Mouse (Mus musculus): ENCODE results near the gene Coq9. TPM values are rescaled to one million over a fixed set of nuclear protein-coding genes. Genes with fewer than 3 reads are reported as not detected.

Coq9 gene
- polyA plus RNA-seq, 1 experiment from 2014 or later, result 194 TPM

DNA sequence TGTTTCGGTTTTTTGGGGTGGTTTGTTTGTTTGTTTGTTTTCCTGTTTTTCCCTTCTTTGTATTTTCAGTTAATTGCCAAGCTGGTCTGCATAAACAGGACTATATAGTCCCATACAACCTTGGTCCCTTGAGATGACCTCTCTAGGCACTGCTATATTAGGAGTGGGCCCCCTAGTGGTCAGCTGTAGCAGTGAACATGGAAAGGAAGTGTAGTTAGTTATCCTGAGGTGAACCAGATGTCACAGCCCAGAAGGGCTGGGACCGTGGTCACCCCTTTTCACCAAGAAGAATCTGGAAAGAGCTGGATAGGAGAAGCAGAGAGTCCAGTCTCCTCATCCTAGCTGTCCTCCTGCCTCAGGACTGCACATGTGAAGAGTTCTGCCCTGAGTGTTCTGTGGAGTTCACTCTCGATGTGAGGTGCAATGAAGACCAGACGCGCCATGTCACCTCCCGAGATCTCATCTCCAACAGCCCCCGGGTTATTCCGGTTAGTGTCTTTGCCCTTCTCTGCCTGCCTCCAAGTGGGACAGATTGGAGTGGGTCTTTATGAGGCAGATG, 23.3 kb downstream of the Coq9 start:
- no peak overlapping the region for H3K4me3 ChIP-seq (ENCODE audit: low read length)
- no peak overlapping the region for H3K4me2 ChIP-seq (ENCODE audit: low read depth, low read length)
- H3K4me1 ChIP-seq (ENCODE audit: control insufficient read depth, insufficient read depth, low read length), result peaks cover 6% of the 10 kb centered on the region
- no peaks in the 10 kb centered on the region for H3K27me3 ChIP-seq (ENCODE audit: control insufficient read depth, insufficient read depth, low read length)
- no peak overlapping the region for H3K9ac ChIP-seq (ENCODE audit: low read length)
- no peak overlapping the region for H3K27ac ChIP-seq (ENCODE audit: low read length)
- no peak for ATAC-seq (replicated peaks; ENCODE audit: extremely low read depth, insufficient read depth, low FRiP score)
- H3K9me3 ChIP-seq (replicated peaks; ENCODE audit: control insufficient read depth, low read length), result no peaks in the 10 kb centered on the region
- 58% methylated on average over 8 of the region's 8 CpGs for WGBS
- peaks cover 31% of the 10 kb centered on the region for H3K36me3 ChIP-seq (ENCODE audit: control insufficient read depth, insufficient read depth)

DNA sequence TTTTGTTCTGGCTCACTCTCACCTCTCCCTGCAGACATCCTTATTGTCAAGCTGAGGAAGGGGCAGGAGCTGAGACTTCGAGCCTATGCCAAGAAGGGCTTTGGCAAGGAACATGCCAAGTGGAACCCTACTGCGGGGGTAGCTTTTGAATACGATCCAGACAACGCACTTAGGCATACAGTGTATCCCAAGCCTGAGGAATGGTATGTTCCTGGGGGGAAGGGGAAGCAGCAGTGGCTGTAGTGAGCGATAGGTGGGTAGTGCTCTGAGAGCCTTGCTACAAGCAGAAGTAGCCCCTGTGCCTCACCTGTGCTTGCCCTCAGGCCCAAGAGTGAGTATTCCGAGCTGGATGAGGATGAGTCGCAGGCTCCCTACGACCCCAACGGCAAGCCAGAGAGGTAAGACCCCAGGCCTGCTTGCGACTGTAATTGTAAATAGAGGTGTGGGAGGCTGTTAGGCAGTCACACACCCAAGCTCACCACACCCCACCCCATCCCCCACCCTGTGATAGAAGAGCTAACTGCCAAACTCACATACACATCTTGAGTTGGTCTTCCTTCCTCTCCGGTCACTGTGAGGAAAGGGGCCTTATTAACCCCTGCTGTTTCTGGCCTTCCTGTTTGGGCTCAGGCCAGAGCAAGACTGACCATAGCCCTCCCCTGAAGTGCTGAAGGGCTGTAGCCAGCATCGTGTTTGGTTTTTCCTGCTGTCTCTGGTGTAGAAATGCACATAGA, 24.5 kb downstream of the Coq9 start:
- peaks cover 31% of the 10 kb centered on the region for H3K36me3 ChIP-seq (ENCODE audit: control insufficient read depth, insufficient read depth)
- H3K27me3 ChIP-seq (ENCODE audit: control insufficient read depth, insufficient read depth, low read length), result no peaks in the 10 kb centered on the region
- H3K4me2 ChIP-seq (ENCODE audit: low read depth, low read length), result no peak overlapping the region
- WGBS, result 66% methylated on average over 12 of the region's 12 CpGs
- no peak overlapping the region for H3K9ac ChIP-seq (ENCODE audit: low read length)
- peak; percentile 38; the same call in 1 of the 2 replicates for ATAC-seq (replicated peaks; ENCODE audit: extremely low read depth, insufficient read depth, low FRiP score)
- H3K9me3 ChIP-seq (replicated peaks; ENCODE audit: control insufficient read depth, low read length), result no peaks in the 10 kb centered on the region
- peaks cover 6% of the 10 kb centered on the region for H3K4me1 ChIP-seq (ENCODE audit: control insufficient read depth, insufficient read depth, low read length)
- H3K4me3 ChIP-seq (ENCODE audit: low read length), result no peak overlapping the region
- peak overlapping the region; percentile 60 for H3K27ac ChIP-seq (ENCODE audit: low read length)

DNA sequence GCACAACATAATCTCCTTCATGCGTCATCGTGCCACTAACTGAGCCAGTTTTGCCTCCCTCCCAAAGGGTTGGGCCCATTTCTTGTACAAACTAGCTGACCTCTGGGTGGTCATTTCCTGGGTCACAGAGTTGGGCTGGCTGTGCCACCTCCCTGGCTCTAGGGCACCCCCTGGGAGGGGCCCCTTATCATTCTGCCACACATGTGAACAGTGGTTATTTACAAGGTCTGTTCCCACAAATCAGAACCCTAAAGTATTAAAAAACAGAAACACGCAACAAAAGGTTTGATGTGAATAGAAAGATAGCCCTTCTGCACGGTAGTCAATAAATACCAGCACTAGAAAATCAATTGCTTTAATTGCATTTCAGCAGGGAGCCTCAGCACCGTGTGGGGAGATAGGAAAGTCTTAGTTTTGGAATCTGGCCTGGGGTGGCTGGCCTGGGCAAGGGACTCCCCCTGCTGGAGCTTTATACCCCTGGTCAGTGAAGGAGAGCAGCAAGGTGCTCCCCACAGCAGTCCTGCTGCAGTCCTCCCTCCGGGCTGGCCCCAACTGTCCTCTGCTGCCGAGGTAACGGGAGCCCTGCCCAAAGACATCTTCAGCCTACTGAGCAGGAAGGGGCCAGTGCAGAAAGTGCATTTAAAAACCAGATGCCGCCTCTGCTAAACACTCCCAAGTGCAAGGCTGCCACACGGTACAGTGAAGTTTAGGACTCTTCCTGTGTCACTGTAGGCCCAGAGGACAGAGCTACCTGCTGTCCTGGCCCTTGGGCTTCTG, 26.0 kb downstream of the Coq9 start:
- Histone ChIP-seq H3K4me1 (ENCODE audit: control insufficient read depth, insufficient read depth, low read length) (peaks cover 12% of the 10 kb centered on the region), H3K4me3 (ENCODE audit: low read length) (no peak overlapping the region), H3K36me3 (ENCODE audit: control insufficient read depth, insufficient read depth) (peaks cover 31% of the 10 kb centered on the region), H3K9me3 (replicated peaks; ENCODE audit: control insufficient read depth, low read length) (no peaks in the 10 kb centered on the region), H3K27me3 (ENCODE audit: control insufficient read depth, insufficient read depth, low read length) (no peaks in the 10 kb centered on the region), H3K27ac (ENCODE audit: low read length) (no peak overlapping the region), H3K9ac (ENCODE audit: low read length) (no peak overlapping the region), H3K4me2 (ENCODE audit: low read depth, low read length) (no peak overlapping the region)
- 65% methylated on average over 10 of the region's 10 CpGs for WGBS
- no peak for ATAC-seq (replicated peaks; ENCODE audit: extremely low read depth, insufficient read depth, low FRiP score)

DNA sequence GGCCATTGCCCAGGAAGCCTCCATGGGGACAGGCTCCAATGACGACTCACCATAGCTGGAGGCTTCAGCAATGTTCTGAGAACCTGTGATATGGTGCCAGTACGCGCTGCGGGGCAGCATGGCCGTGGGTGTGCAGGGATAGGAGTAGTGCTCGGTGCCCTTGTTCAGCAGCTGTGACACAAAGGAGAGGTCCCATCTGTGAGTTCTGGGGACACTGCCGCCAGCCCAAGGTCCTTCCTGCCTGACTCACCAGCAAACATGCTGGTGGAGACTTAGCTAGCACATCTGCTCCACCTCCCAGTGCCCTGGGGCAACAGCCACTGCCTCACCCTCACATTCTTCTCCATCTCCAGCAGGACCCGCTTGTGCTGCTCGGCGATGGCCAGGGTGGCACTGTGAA, 27.2 kb downstream of the Coq9 start:
- H3K9me3 ChIP-seq (replicated peaks; ENCODE audit: control insufficient read depth, low read length), result no peaks in the 10 kb centered on the region
- H3K4me3 ChIP-seq (ENCODE audit: low read length), result no peak overlapping the region
- peaks cover 22% of the 10 kb centered on the region for H3K4me1 ChIP-seq (ENCODE audit: control insufficient read depth, insufficient read depth, low read length)
- no peak overlapping the region for H3K27ac ChIP-seq (ENCODE audit: low read length)
- ATAC-seq (replicated peaks; ENCODE audit: extremely low read depth, insufficient read depth, low FRiP score), result no peak
- no peaks in the 10 kb centered on the region for H3K27me3 ChIP-seq (ENCODE audit: control insufficient read depth, insufficient read depth, low read length)
- no peak overlapping the region for H3K4me2 ChIP-seq (ENCODE audit: low read depth, low read length)
- H3K36me3 ChIP-seq (ENCODE audit: control insufficient read depth, insufficient read depth), result peaks cover 29% of the 10 kb centered on the region
- no peak overlapping the region for H3K9ac ChIP-seq (ENCODE audit: low read length)
- 82% methylated on average over 10 of the region's 10 CpGs for WGBS

DNA sequence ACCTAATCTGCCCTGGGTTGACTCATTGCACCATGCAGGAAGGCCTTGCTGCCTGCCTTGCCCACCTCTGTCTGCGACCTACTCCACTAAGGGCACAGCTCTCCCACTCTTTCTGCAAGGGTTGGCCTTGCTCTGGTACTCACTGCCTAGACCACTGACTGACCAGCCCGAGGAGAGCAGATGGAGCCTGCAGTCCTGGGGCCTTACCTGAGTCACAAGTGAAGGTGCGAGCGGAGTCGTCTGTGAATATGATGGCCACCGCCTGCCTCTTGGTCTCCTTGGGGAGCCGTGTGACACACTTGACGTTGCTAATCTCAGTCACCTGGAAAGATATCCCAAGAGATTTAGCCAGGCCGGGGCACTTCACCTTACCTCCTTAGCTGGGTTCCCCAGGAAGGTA, 28.8 kb downstream of the Coq9 start:
- no peak overlapping the region for H3K27ac ChIP-seq (ENCODE audit: low read length)
- H3K4me1 ChIP-seq (ENCODE audit: control insufficient read depth, insufficient read depth, low read length), result peaks cover 36% of the 10 kb centered on the region
- no peak overlapping the region for H3K4me3 ChIP-seq (ENCODE audit: low read length)
- no peak for ATAC-seq (replicated peaks; ENCODE audit: extremely low read depth, insufficient read depth, low FRiP score)
- H3K36me3 ChIP-seq (ENCODE audit: control insufficient read depth, insufficient read depth), result peaks cover 23% of the 10 kb centered on the region
- WGBS, result 80% methylated on average over 9 of the region's 9 CpGs
- no peak overlapping the region for H3K9ac ChIP-seq (ENCODE audit: low read length)
- H3K9me3 ChIP-seq (replicated peaks; ENCODE audit: control insufficient read depth, low read length), result no peaks in the 10 kb centered on the region
- no peak overlapping the region for H3K4me2 ChIP-seq (ENCODE audit: low read depth, low read length)
- no peaks in the 10 kb centered on the region for H3K27me3 ChIP-seq (ENCODE audit: control insufficient read depth, insufficient read depth, low read length)

DNA sequence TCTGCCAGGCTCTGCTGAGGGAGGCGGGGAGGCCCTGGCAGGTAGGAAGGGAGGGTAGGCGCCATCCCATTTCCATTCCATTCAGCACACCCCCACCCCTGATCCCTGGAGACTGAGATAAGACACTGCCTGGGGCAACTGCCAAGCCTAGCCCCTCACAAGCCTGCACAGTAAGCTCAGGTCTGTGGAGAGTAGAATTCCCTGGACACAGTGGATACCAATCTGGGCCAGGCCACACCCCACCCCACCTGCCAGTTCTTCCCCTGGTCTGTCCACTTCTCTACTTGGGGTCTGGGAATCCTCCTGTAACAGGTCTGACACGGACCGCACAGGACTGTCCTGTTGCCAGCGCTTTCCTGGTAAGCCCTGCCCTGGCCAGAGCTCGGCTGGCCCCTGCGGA, 31.0 kb downstream of the Coq9 start:
- H3K27ac ChIP-seq (ENCODE audit: low read length), result no peak overlapping the region
- peak; percentile 21; the same call in 1 of the 2 replicates for ATAC-seq (replicated peaks; ENCODE audit: extremely low read depth, insufficient read depth, low FRiP score)
- peaks cover 9% of the 10 kb centered on the region for H3K36me3 ChIP-seq (ENCODE audit: control insufficient read depth, insufficient read depth)
- 41% methylated on average over 7 of the region's 7 CpGs for WGBS
- H3K4me2 ChIP-seq (ENCODE audit: low read depth, low read length), result peak overlapping the region; percentile 17; the same call in 1 of the 2 replicates
- no peaks in the 10 kb centered on the region for H3K9me3 ChIP-seq (replicated peaks; ENCODE audit: control insufficient read depth, low read length)
- no peak overlapping the region for H3K4me3 ChIP-seq (ENCODE audit: low read length)
- H3K9ac ChIP-seq (ENCODE audit: low read length), result peak overlapping the region; percentile 35
- peaks cover 39% of the 10 kb centered on the region for H3K4me1 ChIP-seq (ENCODE audit: control insufficient read depth, insufficient read depth, low read length)
- H3K27me3 ChIP-seq (ENCODE audit: control insufficient read depth, insufficient read depth, low read length), result no peaks in the 10 kb centered on the region

- no peak overlapping the region for H3K9ac ChIP-seq (ENCODE audit: low read length)
Measured at GRCm38 (mm10) chr8:94870003-94870402, 31.9 kb downstream of the Coq9 start.

GRCm38 (mm10) chr8:94870474-94871107, 32.5 kb downstream of the Coq9 start:
- peak overlapping the region; percentile 63 for H3K9ac ChIP-seq (ENCODE audit: low read length)
- ATAC-seq (replicated peaks; ENCODE audit: extremely low read depth, insufficient read depth, low FRiP score), result no peak
- H3K36me3 ChIP-seq (ENCODE audit: control insufficient read depth, insufficient read depth), result no peaks in the 10 kb centered on the region
- peaks cover 52% of the 10 kb centered on the region for H3K4me1 ChIP-seq (ENCODE audit: control insufficient read depth, insufficient read depth, low read length)
- no peaks in the 10 kb centered on the region for H3K9me3 ChIP-seq (replicated peaks; ENCODE audit: control insufficient read depth, low read length)
- no peaks in the 10 kb centered on the region for H3K27me3 ChIP-seq (ENCODE audit: control insufficient read depth, insufficient read depth, low read length)
- WGBS, result 14% methylated on average over 22 of the region's 22 CpGs
- H3K4me3 ChIP-seq (ENCODE audit: low read length), result peak overlapping the region; percentile 46
- H3K27ac ChIP-seq (ENCODE audit: low read length), result no peak overlapping the region; the same call in 1 of the 2 replicates
- H3K4me2 ChIP-seq (ENCODE audit: low read depth, low read length), result peak overlapping the region; percentile 67

More at GRCm38 (mm10) chr8:94870003-94870402, 31.9 kb downstream of the Coq9 start:
- no peak for ATAC-seq (replicated peaks; ENCODE audit: extremely low read depth, insufficient read depth, low FRiP score)
- no peak overlapping the region; the same call in 1 of the 2 replicates for H3K4me3 ChIP-seq (ENCODE audit: low read length)
- no peak overlapping the region for H3K27ac ChIP-seq (ENCODE audit: low read length)
- peak overlapping the region; percentile 67; the same call in 1 of the 2 replicates for H3K4me2 ChIP-seq (ENCODE audit: low read depth, low read length)
- H3K36me3 ChIP-seq (ENCODE audit: control insufficient read depth, insufficient read depth), result peaks cover 2% of the 10 kb centered on the region; the same call in 1 of the 2 replicates
- H3K27me3 ChIP-seq (ENCODE audit: control insufficient read depth, insufficient read depth, low read length), result no peaks in the 10 kb centered on the region
- 47% methylated on average over 4 of the region's 4 CpGs for WGBS
- no peaks in the 10 kb centered on the region for H3K9me3 ChIP-seq (replicated peaks; ENCODE audit: control insufficient read depth, low read length)
- H3K4me1 ChIP-seq (ENCODE audit: control insufficient read depth, insufficient read depth, low read length), result peaks cover 46% of the 10 kb centered on the region
